Mouse (Mus musculus) intestine, embryonic 16.5 days (tissue): ENCODE measurements around the gene Gm10142. TPM values are rescaled to one million over a fixed set of nuclear protein-coding genes. Genes with fewer than 3 reads are reported as not detected.

Source experiments
- ATAC-seq: fragments of 200-750 bp; cut with Nextera tagmentation; 2 replicates; pipeline ENCODE4 v1.8.0; 2017; ENCODE audit warnings: moderate TSS enrichment, moderate library complexity
- H3K27ac ChIP-seq: fragments of 300-500 bp; sonication (generic); 2 replicates; pipeline ENCODE4 v1.5.1; 2014; ENCODE audit warnings: mild to moderate bottlenecking, low read length
- H3K27me3 ChIP-seq: fragments of 300-500 bp; sonication (generic); replicated peaks from 2 replicates; pipeline ENCODE4 v1.6.1; 2014; ENCODE audit warnings: low read length, control low read depth, mixed read lengths; ENCODE audit not compliant: control insufficient read depth, insufficient read depth
- H3K36me3 ChIP-seq: fragments of 300-500 bp; sonication (generic); 2 replicates; pipeline ENCODE4 v1.6.1; 2014; ENCODE audit warnings: low read length, control low read depth; ENCODE audit not compliant: control insufficient read depth, insufficient read depth
- H3K4me1 ChIP-seq: fragments of 300-500 bp; sonication (generic); 2 replicates; pipeline ENCODE4 v1.6.1; 2014; ENCODE audit warnings: low read length, control low read depth, mixed read lengths; ENCODE audit not compliant: control insufficient read depth, insufficient read depth
- H3K4me2 ChIP-seq: fragments of 300-500 bp; sonication (generic); 2 replicates; pipeline ENCODE4 v1.6.1; 2014; ENCODE audit warnings: low read depth, low read length, control low read depth
- H3K4me3 ChIP-seq: fragments of 300-500 bp; sonication (generic); 2 replicates; pipeline ENCODE4 v1.5.1; 2014; ENCODE audit warnings: mild to moderate bottlenecking, low read length
- H3K9ac ChIP-seq: fragments of 300-500 bp; sonication (generic); 2 replicates; pipeline ENCODE4 v1.6.1; 2014; ENCODE audit warnings: low read depth, low read length
- H3K9me3 ChIP-seq: fragments of 300-500 bp; sonication (generic); 2 replicates; pipeline ENCODE4 v1.6.1; 2016; ENCODE audit warnings: low read length, control low read depth; ENCODE audit not compliant: control insufficient read depth
- WGBS: fragments of 180-500 bp; shearing (Covaris S2); extraction: QIAGEN DNeasy Blood & Tissue Kit; methylation state at CpG from one replicate; pipeline ENCODE4 v1.1.7; 2014; 5-methylcytosine and 5-hydroxymethylcytosine counted together
- polyA plus RNA-seq: library from polyadenylated mRNA; unstranded; fragments of >200 nt; fragmentation: Nextera tagmentation; extraction: Ambion mirVana; gene quantifications from 2 replicates; pipeline ENCODE4 v1.2.1, GENCODE M21; 2015

The Gm10142 gene
- polyA plus RNA-seq, result not detected in 2 replicates

DNA sequence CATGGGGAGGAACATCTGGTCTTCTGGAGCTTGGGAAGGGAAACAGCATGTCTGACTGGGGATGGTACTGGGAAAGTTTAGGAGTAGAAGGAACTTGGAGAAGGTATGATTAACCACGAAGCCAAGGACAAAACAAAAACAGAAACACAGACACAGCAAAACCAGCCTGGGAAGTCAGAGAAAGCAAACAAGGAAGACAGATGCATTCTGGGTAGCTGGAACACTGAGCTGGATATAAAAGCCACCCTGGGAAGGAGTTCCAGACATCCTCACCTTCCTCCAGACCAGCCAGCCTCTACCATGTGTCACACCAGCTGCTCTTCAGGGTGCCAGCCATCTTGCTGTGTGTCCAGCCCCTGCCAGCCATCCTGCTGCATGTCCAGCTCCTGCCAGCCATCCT lies at the start of gene Gm10142:
Gene Gm10142 (plus strand): TSS at position 301 of the 400 bp plus-strand sequence.
- WGBS, result 84% methylated on average over 1 of the region's 1 CpGs
- Histone ChIP-seq H3K27ac (no peak within 1 kb of the TSS), H3K4me3 (no peak within 1 kb of the TSS), H3K27me3 (no peaks in the 10 kb centered on the region), H3K4me2 (no peak within 1 kb of the TSS), H3K9me3 (peaks cover 4% of the 10 kb centered on the region), H3K36me3 (no peaks in the 10 kb centered on the region), H3K4me1 (no peaks in the 10 kb centered on the region), H3K9ac (no peak within 1 kb of the TSS)
- ATAC-seq, result no peak

DNA sequence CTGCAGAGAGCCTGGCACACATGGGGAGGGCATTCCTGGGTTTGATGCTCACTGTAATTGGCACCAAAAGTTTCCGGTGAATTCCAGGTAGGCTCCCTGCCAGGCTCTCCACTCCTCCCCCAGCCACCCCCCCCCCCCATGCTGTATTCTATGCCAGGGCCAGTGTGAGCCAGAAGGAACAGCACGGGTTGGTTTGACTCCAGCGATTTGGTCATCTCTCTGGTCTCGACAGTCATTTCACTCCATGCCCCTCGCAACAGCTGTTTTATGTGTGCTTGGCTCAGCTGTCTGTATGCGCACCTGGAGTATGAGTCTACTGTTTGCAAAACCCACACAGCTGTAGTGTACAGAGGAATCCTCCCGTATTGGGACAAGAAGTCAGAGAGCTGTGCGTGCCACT lies 49.3 kb upstream of the Gm10142 start:
- no peak overlapping the region for H3K4me2 ChIP-seq
- ATAC-seq, result no peak
- 61% methylated on average over 8 of the region's 8 CpGs for WGBS
- no peaks in the 10 kb centered on the region for H3K4me1 ChIP-seq
- no peak overlapping the region for H3K4me3 ChIP-seq
- no peak overlapping the region for H3K9ac ChIP-seq
- H3K36me3 ChIP-seq, result no peaks in the 10 kb centered on the region
- H3K9me3 ChIP-seq, result no peaks in the 10 kb centered on the region
- no peaks in the 10 kb centered on the region; the same call in none of the 2 replicates for H3K27me3 ChIP-seq
- H3K27ac ChIP-seq, result no peak overlapping the region

DNA sequence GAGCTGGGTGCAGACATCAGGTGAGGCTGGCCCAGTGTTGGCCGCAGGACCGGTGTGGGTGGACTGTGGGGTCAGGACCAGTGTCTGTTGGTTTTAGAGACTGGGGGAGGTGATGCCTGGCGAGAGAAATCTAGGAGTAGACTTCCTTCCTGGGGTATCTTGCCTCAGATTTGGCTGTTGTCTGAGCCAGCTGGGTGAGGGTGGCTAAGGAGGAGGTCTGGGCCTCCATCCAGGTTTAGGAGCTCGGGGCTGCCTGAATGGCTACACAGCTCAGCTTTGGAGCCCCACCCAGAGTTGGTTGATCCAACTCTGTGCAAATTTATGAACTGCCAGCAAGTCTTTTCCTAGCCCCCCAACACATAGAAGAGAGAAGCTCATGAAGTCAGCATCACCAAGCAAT lies 48.2 kb upstream of the Gm10142 start:
- no peak for ATAC-seq
- no peak overlapping the region for H3K27ac ChIP-seq

DNA sequence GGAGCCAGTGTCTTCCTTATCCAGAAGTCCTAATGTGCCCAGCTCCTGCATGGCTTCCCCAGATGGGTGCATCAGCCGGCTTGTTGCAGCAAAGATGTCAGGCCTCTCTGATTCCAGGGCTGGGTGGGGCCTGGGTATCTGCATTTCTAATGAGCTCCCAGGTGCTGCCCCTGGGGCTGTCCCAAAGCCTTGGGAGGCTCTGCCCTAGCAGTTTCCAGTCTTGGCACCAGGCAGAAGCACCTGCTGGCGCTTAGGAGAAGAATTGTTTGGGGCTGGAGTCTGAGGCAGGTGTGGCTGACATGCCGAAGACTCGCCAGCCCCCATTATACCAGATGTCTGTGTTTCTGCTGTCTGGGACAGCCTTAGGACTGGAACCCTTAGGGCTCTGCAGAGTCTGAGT lies 44.9 kb upstream of the Gm10142 start:
- no peaks in the 10 kb centered on the region for H3K27me3 ChIP-seq
- no peak overlapping the region for H3K4me3 ChIP-seq
- no peak overlapping the region for H3K4me2 ChIP-seq
- H3K27ac ChIP-seq, result no peak overlapping the region
- H3K9me3 ChIP-seq, result no peaks in the 10 kb centered on the region
- no peaks in the 10 kb centered on the region for H3K4me1 ChIP-seq
- 72% methylated on average over 4 of the region's 4 CpGs for WGBS
- ATAC-seq, result no peak
- no peaks in the 10 kb centered on the region for H3K36me3 ChIP-seq
- H3K9ac ChIP-seq, result no peak overlapping the region

More for the DNA sequence above, 48.2 kb upstream of the Gm10142 start:
- H3K9me3 ChIP-seq, result no peaks in the 10 kb centered on the region
- H3K9ac ChIP-seq, result no peak overlapping the region
- H3K4me2 ChIP-seq, result no peak overlapping the region
- H3K4me3 ChIP-seq, result no peak overlapping the region
- H3K36me3 ChIP-seq, result no peaks in the 10 kb centered on the region
- H3K27me3 ChIP-seq, result no peaks in the 10 kb centered on the region; the same call in none of the 2 replicates
- WGBS, result 82% methylated on average over 4 of the region's 4 CpGs
- H3K4me1 ChIP-seq, result no peaks in the 10 kb centered on the region

DNA sequence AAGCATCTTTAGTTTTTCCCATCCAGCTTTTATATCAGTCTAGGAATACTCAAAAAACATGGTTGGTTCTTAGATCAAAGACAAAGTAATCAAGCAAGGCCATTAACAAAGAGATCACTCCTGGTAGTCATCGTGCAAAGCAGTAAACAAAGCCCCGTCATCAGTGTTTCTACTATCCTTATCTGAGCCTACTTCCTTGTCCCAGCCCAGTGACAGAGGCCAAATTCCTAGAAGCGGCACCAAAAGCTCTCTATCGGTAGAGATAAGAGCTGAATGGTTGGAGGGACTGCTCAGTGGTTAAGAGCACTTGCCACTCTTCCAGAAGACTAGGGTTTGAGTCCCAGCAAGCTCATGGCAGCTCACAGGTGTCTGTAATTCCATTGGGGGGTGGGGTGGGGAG lies 44.1 kb upstream of the Gm10142 start:
- WGBS, result 38% methylated on average over 4 of the region's 4 CpGs
- peak; percentile 52 for ATAC-seq
- no peaks in the 10 kb centered on the region for H3K27me3 ChIP-seq
- H3K4me3 ChIP-seq, result no peak overlapping the region
- no peaks in the 10 kb centered on the region for H3K4me1 ChIP-seq
- H3K9me3 ChIP-seq, result no peaks in the 10 kb centered on the region
- H3K27ac ChIP-seq, result no peak overlapping the region
- H3K36me3 ChIP-seq, result no peaks in the 10 kb centered on the region
- no peak overlapping the region for H3K4me2 ChIP-seq
- no peak overlapping the region for H3K9ac ChIP-seq

DNA sequence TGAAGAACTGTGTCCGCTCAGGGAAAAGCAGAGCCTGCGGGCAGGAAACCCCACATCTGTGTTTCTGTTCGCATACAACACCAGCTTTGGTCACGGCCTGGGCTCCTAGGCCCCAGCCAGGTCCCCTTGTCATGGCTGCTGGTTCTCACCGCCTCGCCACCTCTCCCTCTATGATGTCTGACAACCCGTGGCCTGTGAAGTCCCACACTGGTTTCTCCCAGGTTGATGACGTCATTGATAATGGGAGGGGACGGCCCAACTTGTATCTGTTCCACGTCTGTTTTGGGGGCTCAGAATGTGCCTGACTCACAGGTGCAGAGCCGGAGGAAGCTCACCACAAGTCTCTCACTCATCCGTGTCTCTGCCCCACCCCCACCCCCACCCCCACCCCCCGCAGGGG lies 41.8 kb upstream of the Gm10142 start:
- H3K27me3 ChIP-seq, result peaks cover 19% of the 10 kb centered on the region
- no peak for ATAC-seq
- no peak overlapping the region for H3K4me3 ChIP-seq
- no peaks in the 10 kb centered on the region for H3K9me3 ChIP-seq
- no peak overlapping the region for H3K4me2 ChIP-seq
- H3K4me1 ChIP-seq, result peaks cover 12% of the 10 kb centered on the region
- H3K36me3 ChIP-seq, result no peaks in the 10 kb centered on the region
- H3K9ac ChIP-seq, result no peak overlapping the region
- WGBS, result 57% methylated on average over 13 of the region's 13 CpGs
- no peak overlapping the region for H3K27ac ChIP-seq

DNA sequence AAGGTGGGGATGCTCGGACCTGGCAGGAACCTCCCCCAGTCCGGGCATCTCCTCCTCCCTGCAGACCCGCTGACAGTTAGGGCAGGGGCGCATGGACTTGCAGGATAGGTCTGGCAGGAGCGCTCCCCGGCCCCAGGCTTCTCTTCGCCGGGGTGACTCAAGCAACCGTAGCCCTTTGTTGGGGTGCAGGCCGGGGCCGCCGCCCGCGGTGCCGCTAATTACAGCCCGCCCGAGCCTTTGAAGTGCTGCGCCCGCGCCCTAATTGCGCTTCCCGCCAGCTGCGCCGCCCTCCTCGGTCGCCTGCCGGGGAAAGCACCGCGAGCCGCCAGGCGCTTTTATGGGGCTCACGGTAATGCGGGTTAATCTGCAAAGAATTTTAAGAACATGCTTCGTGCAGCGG lies 38.0 kb upstream of the Gm10142 start:
- Histone ChIP-seq H3K9ac (no peak overlapping the region), H3K4me1 (peaks cover 12% of the 10 kb centered on the region), H3K4me3 (peak overlapping the region; percentile 34), H3K27me3 (peaks cover 19% of the 10 kb centered on the region), H3K4me2 (peak overlapping the region; percentile 60), H3K36me3 (no peaks in the 10 kb centered on the region), H3K9me3 (no peaks in the 10 kb centered on the region), H3K27ac (no peak overlapping the region)
- whole genome bisulfite sequencing, result under 1% methylated on average over 35 of the region's 35 CpGs
- no peak; the same call in 1 of the 2 replicates for ATAC-seq

DNA sequence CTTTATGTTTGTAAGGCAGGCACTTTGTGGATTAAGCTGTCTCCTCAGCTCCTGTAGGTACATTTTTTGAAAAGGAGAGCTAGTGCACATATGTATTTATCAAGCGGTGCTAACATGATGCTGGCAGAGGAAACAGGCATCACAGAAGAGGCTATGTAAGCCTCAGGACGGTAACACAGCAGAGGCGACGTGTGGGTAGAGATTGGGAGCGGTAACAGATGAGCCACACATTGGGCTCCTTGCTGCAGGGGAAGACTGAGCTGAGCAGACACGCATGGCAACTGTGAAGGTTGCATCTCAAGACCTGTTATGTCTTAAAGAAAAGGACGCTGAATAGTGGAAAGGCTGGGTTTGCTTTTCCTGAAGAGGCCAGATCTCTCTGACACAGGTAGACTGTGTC lies 32.6 kb upstream of the Gm10142 start:
- H3K4me1 ChIP-seq, result peaks cover 7% of the 10 kb centered on the region; the same call in 1 of the 2 replicates
- 80% methylated on average over 7 of the region's 7 CpGs for WGBS
- no peaks in the 10 kb centered on the region for H3K36me3 ChIP-seq
- no peak for ATAC-seq
- no peaks in the 10 kb centered on the region for H3K9me3 ChIP-seq
- H3K27ac ChIP-seq, result no peak overlapping the region
- no peak overlapping the region for H3K9ac ChIP-seq
- H3K4me2 ChIP-seq, result no peak overlapping the region
- H3K4me3 ChIP-seq, result no peak overlapping the region
- peaks cover 20% of the 10 kb centered on the region for H3K27me3 ChIP-seq

DNA sequence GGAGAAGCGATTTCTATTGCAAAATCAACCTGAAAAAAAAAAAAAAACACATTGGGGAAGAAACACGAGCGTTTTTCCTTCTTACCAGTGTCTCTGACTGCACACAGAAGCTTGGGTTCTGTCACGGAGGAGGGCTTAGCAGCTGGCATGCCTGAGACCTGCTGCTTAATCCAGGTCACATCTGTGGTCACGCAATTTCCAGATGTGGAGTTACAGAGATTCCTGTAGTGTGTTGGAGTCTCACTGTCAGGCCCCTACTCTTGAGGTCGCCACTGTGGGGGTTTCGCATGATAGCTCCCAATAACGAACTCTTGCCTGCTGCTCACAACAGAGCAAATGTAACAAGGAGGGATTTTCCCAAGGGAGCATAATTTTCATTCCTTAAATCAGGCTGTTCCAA lies 31.4 kb upstream of the Gm10142 start:
- Histone ChIP-seq H3K4me2 (no peak overlapping the region), H3K9me3 (no peaks in the 10 kb centered on the region), H3K9ac (no peak overlapping the region), H3K4me3 (no peak overlapping the region), H3K27me3 (peaks cover 14% of the 10 kb centered on the region; the same call in 1 of the 2 replicates), H3K36me3 (no peaks in the 10 kb centered on the region), H3K4me1 (peaks cover 3% of the 10 kb centered on the region; the same call in 1 of the 2 replicates), H3K27ac (no peak overlapping the region)
- WGBS, result 46% methylated on average over 8 of the region's 8 CpGs
- ATAC-seq, result no peak
